Mouse (Mus musculus) kidney, postnatal 14 days (tissue): ENCODE results near the gene Sirt5.

Experiments used
- DNase-seq: peaks from one replicate; pipeline ENCODE4 v3.0.0; 2022; ENCODE audit warnings: mixed read lengths

Sirt5 gene

DNA sequence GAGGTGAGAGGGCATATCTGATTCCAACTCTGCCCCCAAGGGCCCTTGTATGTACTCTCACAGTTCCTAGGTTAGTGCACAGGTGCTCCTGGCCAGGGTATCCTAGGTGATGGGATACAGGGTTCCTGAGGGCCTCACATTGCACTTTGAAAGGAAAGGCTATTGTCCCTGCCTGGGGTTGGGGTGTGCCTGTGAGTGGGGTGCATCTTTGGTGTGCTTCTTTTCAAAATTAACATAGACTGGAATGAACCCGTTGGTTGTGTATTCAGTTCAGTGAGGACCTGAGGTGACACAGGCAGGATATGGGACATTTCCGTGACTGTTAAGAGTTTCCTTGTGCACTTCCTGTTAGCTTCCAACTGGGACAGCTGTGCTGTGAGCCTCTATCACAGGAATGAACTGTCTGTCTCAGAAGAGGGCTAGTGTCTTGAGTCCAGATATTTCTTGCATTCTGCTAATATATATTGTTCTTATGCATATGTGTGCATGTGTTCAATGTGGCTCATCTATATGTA is 9.7 kb downstream of the Sirt5 start:
- peak; percentile 38 for DNase-seq

GRCm38 (mm10) chr13:43379989-43380388 is 14.7 kb downstream of the Sirt5 start:
- no peak for DNase-seq

DNA sequence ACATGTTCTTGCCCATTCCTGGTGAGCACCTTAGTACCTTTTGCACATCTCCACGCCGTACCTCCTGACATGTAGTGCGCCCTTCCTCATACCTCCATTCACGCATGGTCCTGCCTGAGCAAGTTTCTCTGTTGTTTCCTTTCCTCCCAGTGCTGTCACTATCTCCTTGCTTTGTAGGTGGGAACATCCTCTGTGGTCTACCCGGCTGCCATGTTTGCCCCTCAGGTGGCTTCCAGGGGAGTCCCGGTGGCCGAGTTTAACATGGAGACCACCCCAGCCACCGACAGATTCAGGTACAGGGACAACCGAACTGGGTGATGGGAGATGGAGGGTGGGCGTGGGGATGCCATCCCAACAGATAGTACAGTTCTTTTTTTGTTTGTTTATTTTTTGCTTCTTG is 20.0 kb downstream of the Sirt5 start:
- no peak for DNase-seq

DNA sequence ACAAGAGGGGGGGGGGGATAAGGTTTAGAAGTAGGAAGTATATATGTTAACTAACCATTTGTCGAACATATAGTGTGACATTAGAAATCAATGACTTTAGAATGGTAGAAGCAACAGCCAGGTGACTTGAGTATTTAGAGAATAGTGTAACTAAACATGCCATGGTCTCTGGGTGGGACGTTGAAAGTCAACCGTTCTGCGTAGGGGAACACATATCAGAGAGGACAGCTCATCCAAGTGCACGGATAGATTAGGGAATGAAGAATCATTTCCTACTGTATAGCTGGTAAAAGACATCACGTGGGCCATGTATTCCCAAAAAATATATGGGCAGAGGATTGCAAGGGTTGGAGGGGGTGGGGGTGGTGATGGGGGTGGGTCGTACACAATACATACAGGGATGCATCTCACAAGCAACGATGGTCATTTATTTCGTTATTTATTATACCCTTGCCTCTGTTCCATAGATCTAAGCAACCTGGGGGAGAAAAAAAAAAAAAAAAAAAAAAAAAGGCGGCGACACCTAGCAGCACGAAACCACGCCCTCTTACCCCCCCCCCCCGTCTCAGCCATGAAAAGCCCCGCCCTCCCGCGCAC is 32.5 kb downstream of the Sirt5 start:
- DNase-seq, result no peak

DNA sequence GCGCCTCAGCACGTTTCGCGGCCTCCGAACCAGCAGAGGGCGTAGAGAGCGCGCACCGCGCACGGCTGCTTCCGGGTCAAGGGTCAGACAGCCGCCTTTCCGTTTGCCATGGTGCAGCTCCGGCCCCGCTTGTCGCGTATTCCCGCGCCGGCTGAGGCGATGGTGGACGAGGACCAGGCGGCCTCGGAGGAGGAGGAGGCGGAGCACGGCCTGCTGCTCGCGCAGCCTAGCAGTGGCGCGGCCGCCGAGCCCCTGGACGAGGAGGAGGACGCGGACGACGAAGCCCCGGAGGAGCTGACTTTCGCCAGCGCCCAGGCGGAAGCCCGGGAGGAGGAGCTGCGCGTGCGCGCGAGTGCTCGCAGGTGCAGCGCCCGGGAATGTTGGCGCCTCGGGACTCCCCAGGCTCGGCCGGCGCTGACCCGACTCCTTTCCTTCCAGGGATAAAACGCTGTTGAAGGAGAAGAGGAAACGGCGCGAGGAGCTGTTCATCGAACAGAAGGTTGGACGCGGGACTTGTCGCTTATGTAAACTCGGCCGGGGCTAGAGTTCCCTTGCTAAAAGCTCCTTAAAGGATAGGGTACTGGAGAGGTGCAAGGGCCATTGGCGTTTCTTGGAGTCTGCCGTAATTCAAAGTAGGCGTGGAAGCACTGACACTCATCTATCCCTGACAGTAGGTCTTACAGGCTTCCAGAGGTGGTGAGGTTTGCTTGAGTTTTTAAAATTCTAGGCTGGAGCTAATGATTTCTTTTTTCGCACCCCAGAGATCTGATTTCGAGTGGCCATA is 33.2 kb downstream of the Sirt5 start, which contains the start of gene Nol7:
Gene Nol7 (plus strand): TSS at position 94 of the 784 bp plus-strand sequence.
- DNase-seq, result peak; percentile 96

- DNase-seq, result no peak
These were observed 34.3 kb downstream of the Sirt5 start for GRCm38 (mm10) chr13:43399576-43399975.

- DNase-seq, result no peak
These were observed 47.0 kb downstream of the Sirt5 start for GRCm38 (mm10) chr13:43412311-43412710.

DNA sequence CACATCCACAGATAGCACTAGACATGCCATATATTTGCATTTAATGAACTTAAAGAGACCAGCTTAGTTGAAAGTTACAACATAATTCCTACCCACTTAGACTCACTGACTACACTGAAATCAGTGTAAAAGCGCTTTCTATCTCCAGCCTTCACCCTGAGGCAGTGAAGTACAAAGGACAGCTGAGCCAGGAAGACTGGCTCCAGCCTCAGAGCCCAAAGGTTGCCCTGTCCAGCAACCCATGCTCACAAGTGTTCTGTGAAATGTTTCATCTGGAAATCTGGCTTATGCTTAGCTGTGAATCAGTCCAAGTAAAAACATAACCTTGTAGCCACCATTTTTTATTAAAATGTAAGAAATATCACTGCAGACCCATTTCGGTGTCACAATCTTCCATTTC is 48.3 kb downstream of the Sirt5 start:
- peak; percentile 17 for DNase-seq

GRCm38 (mm10) chr13:43415249-43415648 is 50.0 kb downstream of the Sirt5 start:
- no peak for DNase-seq

DNA sequence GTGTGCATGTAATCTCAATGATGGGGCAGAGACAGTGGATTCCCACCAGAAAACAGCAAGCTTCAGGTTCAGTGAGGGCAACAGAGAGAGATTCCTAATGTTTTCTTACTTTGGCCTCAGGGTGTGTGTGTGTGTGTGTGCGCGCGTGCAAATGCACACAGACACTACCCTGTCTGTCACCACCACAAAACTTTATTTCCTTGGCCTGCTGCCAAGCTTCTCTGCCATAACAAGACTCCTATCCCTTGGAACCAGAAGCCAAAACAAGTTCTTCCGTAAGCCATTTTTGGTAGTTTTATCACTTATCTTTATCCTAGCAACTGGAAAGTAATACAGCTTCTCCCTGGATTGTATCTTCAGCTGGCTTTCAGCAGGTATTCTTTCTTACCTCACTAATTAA is 63.1 kb downstream of the Sirt5 start:
- DNase-seq, result no peak

DNA sequence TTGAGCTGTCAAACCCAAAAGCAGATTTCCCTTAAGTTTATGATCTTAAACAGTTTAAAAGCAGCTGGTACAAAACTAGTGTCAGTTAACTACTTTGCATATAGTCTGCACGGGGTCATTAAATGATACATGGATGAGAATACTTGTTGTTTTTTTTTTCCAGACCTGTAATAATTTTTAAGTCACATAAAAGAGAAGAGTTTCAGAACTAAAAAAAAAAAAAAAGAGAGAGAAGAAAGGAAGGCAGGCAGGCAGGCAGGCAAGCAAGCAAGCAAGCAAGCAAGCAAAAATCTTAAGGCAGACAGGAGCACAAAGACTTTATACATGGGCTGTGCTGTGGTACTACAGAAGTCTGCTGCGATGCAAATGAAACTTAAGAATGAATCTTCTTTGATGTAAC is 68.1 kb downstream of the Sirt5 start:
- DNase-seq, result no peak

GRCm38 (mm10) chr13:43440376-43440775 is 75.1 kb downstream of the Sirt5 start:
- DNase-seq, result no peak

- no peak for DNase-seq
These were observed 77.3 kb downstream of the Sirt5 start for GRCm38 (mm10) chr13:43442551-43442950.

DNA sequence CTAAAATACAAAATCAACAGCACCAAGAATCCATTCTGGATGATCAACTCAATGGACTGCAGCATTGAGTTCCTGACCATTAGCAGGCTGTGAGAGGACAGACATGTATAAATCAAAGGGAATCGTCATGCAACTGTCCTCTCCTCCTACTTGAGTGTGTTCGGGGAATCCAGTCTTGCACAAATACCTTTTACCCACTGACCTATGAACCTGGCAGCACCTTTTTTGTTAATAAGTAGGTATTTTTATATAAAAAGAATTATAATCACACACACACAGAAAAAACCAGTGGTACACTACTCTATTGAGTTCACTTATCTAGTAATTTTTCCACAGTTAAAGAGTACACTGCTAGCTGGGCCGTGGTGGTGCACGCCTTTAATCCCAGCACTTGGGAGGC is 78.4 kb downstream of the Sirt5 start:
- no peak for DNase-seq

DNA sequence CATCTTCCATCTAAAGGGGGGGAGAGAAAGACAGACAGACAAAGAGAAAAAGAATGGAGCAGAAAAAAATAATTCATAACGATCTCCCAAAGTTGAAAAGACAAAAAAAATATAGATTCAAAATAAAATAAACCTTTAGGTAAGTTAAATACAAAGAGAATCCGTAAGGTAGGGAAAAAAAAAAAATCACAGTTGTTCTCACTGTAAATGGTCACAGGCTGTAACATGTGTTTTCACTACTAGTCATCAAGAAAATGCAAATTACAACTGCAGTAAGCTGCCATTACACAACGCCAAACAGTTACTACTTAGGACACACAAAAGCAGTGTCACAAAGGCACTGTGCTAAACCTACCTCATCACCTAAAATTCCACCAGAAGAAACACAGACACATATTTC is 79.4 kb downstream of the Sirt5 start:
- DNase-seq, result no peak
